Mouse (Mus musculus) heart, embryonic 14.5 days (tissue): Measurements from ENCODE around the gene Tmem121. TPM values are rescaled to one million over a fixed set of nuclear protein-coding genes. Genes with fewer than 3 reads are reported as not detected.

Experiments used
- ATAC-seq: fragments of 200-750 bp; cut with Nextera tagmentation; 2 replicates; pipeline ENCODE4 v1.8.0; 2017; ENCODE audit warnings: low read depth, moderate TSS enrichment; ENCODE audit not compliant: insufficient number of reproducible peaks, insufficient read depth, low FRiP score
- H3K27ac ChIP-seq, 2 experiments: fragments of 200-500 bp in 1 of 2; fragments of 300-500 bp in 1 of 2; sonication (generic) in 1 of 2; replicated peaks in 1 of 2; 2 replicates each; pipeline ENCODE4 v1.5.1; 2012 to 2014; ENCODE audit warnings: low read depth in 2 of 2, low read length in 2 of 2, control low read depth in 1 of 2, mild to moderate bottlenecking in 1 of 2, mixed read lengths in 1 of 2; ENCODE audit not compliant: control insufficient read depth in 1 of 2, insufficient read depth in 1 of 2
- H3K27me3 ChIP-seq: fragments of 300-500 bp; sonication (generic); 2 replicates; pipeline ENCODE4 v1.6.1; 2014; ENCODE audit warnings: mild to moderate bottlenecking, low read length, control low read depth; ENCODE audit not compliant: control insufficient read depth, insufficient read depth
- H3K36me3 ChIP-seq: fragments of 300-500 bp; sonication (generic); 2 replicates; pipeline ENCODE4 v1.6.1; 2014; ENCODE audit warnings: mild to moderate bottlenecking, control low read depth, low read length, mixed read lengths; ENCODE audit not compliant: control insufficient read depth, insufficient read depth
- H3K4me1 ChIP-seq, 2 experiments: fragments of 200-500 bp in 1 of 2; fragments of 300-500 bp in 1 of 2; sonication (generic) in 1 of 2; 2 replicates each; pipeline ENCODE4 v1.6.1; 2012 to 2014; ENCODE audit warnings: low read length in 2 of 2, control low read depth in 1 of 2, mixed read lengths in 1 of 2; ENCODE audit not compliant: control insufficient read depth in 2 of 2, insufficient read depth in 2 of 2
- H3K4me2 ChIP-seq: fragments of 300-500 bp; sonication (generic); 2 replicates; pipeline ENCODE4 v1.6.1; 2014; ENCODE audit warnings: mild to moderate bottlenecking, low read length
- H3K4me3 ChIP-seq, 2 experiments: fragments of 200-500 bp in 1 of 2; fragments of 300-500 bp in 1 of 2; sonication (generic) in 1 of 2; 2 replicates each; pipeline ENCODE4 v1.5.1; 2012 to 2014; ENCODE audit warnings: low read length in 2 of 2, mild to moderate bottlenecking in 2 of 2, control low read depth in 1 of 2, low read depth in 1 of 2, moderate library complexity in 1 of 2; ENCODE audit not compliant: control insufficient read depth in 1 of 2, insufficient read depth in 1 of 2
- H3K9ac ChIP-seq: fragments of 300-500 bp; sonication (generic); 2 replicates; pipeline ENCODE4 v1.6.1; 2014; ENCODE audit warnings: mild to moderate bottlenecking, low read length
- H3K9me3 ChIP-seq: fragments of 300-500 bp; sonication (generic); 2 replicates; pipeline ENCODE4 v1.6.1; 2016; ENCODE audit warnings: low read length, control low read depth; ENCODE audit not compliant: control insufficient read depth
- WGBS: fragments of 180-500 bp; shearing (Covaris S2); extraction: QIAGEN DNeasy Blood & Tissue Kit; methylation state at CpG from one replicate; pipeline ENCODE4 v1.1.7; 2014; 5-methylcytosine and 5-hydroxymethylcytosine counted together
- polyA plus RNA-seq: library from polyadenylated mRNA; unstranded; fragments of >200 nt; fragmentation: Nextera tagmentation; extraction: Ambion mirVana; gene quantifications from 2 replicates; pipeline ENCODE4 v1.2.1, GENCODE M21; 2014

The Tmem121 gene
- polyA plus RNA-seq, 1 experiment from 2014 or later: 1.2 TPM

- no peak overlapping the region for H3K4me3 ChIP-seq
- H3K27ac ChIP-seq: peak overlapping the region; percentile 21 to 72; a peak in 2 of 4 replicates
- H3K27me3 ChIP-seq: no peaks in the 10 kb centered on the region
- no peak for ATAC-seq
- peaks cover 54 to 68% of the 10 kb centered on the region in 2 experiments for H3K4me1 ChIP-seq
- H3K36me3 ChIP-seq: peaks cover 55% of the 10 kb centered on the region
- H3K9me3 ChIP-seq: no peaks in the 10 kb centered on the region
- peak overlapping the region; percentile 63; the same call in 1 of the 2 replicates for H3K9ac ChIP-seq
- peak overlapping the region; percentile 46; the same call in 1 of the 2 replicates for H3K4me2 ChIP-seq
- WGBS: 80% methylated on average over 5 of the region's 5 CpGs
Measured at GRCm38 (mm10) chr12:113145591-113145990, 40.1 kb upstream of the Tmem121 start.

DNA sequence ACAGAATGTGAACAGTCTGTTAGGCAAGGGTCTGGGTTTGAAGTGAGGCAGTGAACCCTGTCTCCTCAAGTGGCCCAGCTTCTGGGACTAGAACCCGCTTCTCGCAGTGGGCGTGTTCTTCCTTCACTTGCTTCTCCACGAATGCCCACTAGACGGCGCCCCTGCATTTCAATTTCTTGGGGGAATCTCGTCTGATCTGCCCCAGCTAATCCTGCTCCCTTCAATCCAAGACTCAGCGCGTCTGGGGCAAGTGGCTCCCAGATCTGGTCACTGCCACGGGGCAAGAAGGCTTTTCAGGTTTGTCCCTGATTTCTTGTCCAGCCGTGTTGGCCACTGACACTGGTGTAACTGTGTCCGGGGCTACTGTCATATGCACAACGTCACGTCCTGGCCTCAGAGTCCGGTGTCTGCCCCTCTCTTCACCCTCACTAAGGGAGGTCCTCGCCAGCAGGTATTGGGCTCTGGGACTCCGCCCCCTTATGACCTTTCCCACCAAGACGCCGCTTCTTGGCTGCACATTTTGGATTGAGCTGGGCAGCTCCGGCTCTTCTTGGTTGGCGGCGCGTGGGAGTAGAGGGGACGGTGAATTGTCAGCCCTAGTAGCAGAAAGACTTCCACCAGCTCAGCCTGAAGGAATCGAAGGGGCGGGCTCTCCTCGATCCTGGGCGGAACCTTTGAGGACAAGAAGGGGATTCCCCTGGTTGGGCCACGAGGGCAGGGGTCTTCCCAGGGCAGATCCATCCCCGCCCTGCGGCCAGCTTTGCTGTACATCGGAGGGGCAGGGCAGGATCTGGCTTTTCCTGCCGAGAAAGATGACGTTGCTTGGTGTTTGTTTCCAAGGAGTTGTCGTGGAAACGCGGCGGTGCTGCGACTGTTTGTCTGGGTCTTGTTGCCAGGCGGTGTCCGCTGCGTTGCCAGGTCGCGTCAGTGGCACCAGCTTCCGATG, 39.3 kb upstream of the Tmem121 start, which contains the start of gene Crip1:
Gene Crip1, plus strand, starts transcription at position 205 of the 946 bp plus-strand sequence.
- H3K4me3 ChIP-seq: peak within 1 kb of the TSS in 1 of 2 experiments; percentile 4; a peak in 2 of 4 replicates
- ATAC-seq: no peak
- peaks cover 61 to 76% of the 10 kb centered on the region in 2 experiments for H3K4me1 ChIP-seq
- H3K9ac ChIP-seq: peak within 1 kb of the TSS; percentile 99
- 10% methylated on average over 45 of the region's 45 CpGs for WGBS
- no peaks in the 10 kb centered on the region for H3K27me3 ChIP-seq
- H3K27ac ChIP-seq: peak within 1 kb of the TSS; percentile 68 to 72
- H3K9me3 ChIP-seq: no peaks in the 10 kb centered on the region
- peaks cover 53% of the 10 kb centered on the region for H3K36me3 ChIP-seq
- H3K4me2 ChIP-seq: peak within 1 kb of the TSS; percentile 46

- 66% methylated on average over 8 of the region's 8 CpGs for WGBS
- Histone ChIP-seq H3K9ac (peak overlapping the region; percentile 63; the same call in 1 of the 2 replicates), H3K36me3 (peaks cover 46% of the 10 kb centered on the region), H3K4me1 (peaks cover 59 to 83% of the 10 kb centered on the region in 2 experiments), H3K4me2 (no peak overlapping the region), H3K9me3 (no peaks in the 10 kb centered on the region), H3K27me3 (no peaks in the 10 kb centered on the region), H3K4me3 (no peak overlapping the region), H3K27ac (peak overlapping the region; percentile 68 to 72; a peak in 3 of 4 replicates)
- no peak for ATAC-seq
Measured at GRCm38 (mm10) chr12:113147481-113147880, 38.2 kb upstream of the Tmem121 start.

GRCm38 (mm10) chr12:113148381-113149035, 37.2 kb upstream of the Tmem121 start:
- WGBS: 41% methylated on average over 16 of the region's 16 CpGs
- no peaks in the 10 kb centered on the region for H3K27me3 ChIP-seq
- 0 out of 2 replicates have a peak overlapping the region, but pooled peaks have one; percentile 63 for H3K9ac ChIP-seq
- H3K27ac ChIP-seq: peak overlapping the region in 1 of 2 experiments; percentile 72; a peak in 1 of 4 replicates
- H3K4me2 ChIP-seq: no peak overlapping the region
- H3K4me3 ChIP-seq: no peak overlapping the region
- H3K9me3 ChIP-seq: no peaks in the 10 kb centered on the region
- peaks cover 39% of the 10 kb centered on the region for H3K36me3 ChIP-seq
- H3K4me1 ChIP-seq: peaks cover 57 to 78% of the 10 kb centered on the region in 2 experiments
- no peak for ATAC-seq

DNA sequence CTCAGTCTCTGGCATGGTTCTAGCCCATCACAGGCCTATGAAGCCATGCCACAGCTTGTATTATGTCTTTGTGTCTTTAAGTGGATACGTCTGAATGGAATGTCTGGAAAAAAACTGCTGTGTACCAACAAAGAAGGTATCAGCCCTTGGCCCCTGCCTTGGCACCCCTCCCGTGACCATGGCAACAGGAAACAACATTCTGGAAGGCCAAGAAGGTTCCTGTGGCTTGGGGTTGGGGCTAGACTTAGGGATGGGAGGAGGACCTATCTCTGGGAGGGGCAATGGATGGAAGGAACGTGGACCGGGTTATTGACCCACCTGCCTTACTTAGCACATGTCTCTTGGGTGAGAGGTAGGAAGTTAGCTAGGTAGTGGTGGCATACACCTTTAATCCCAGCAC, 36.4 kb upstream of the Tmem121 start:
- Histone ChIP-seq H3K9me3 (no peaks in the 10 kb centered on the region), H3K4me3 (no peak overlapping the region), H3K9ac (no peak overlapping the region), H3K27ac (no peak overlapping the region), H3K36me3 (peaks cover 31% of the 10 kb centered on the region), H3K4me1 (peaks cover 50 to 69% of the 10 kb centered on the region in 2 experiments), H3K27me3 (no peaks in the 10 kb centered on the region), H3K4me2 (no peak overlapping the region)
- WGBS: 46% methylated on average over 4 of the region's 4 CpGs
- no peak for ATAC-seq

DNA sequence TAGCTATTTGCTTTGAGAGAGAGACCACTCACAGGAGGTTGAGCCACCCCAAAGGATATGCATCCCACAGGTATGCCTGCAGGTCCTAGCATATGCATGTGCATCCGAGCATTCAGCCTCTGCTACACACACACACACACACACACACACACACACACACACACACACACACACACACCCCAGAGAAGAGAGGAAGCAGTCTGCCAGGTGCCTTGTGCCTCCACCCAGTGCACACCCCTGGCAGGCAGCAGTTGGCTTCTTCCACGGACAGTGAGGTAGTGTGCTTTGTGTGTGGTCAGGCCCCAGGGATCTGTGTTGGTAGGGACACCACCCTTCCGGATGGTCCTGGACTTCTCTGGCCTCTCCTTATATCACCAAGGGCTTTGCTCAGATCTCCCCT, 35.8 kb upstream of the Tmem121 start:
- Histone ChIP-seq H3K36me3 (peaks cover 25% of the 10 kb centered on the region), H3K4me3 (no peak overlapping the region), H3K4me2 (no peak overlapping the region), H3K9ac (no peak overlapping the region), H3K27ac (no peak overlapping the region), H3K4me1 (peaks cover 53 to 68% of the 10 kb centered on the region in 2 experiments), H3K27me3 (no peaks in the 10 kb centered on the region), H3K9me3 (no peaks in the 10 kb centered on the region)
- no peak for ATAC-seq
- 83% methylated on average over 3 of the region's 3 CpGs for WGBS

GRCm38 (mm10) chr12:113150591-113150990, 35.1 kb upstream of the Tmem121 start:
- Histone ChIP-seq H3K27me3 (no peaks in the 10 kb centered on the region), H3K27ac (no peak overlapping the region), H3K9ac (no peak overlapping the region), H3K36me3 (peaks cover 18% of the 10 kb centered on the region), H3K4me3 (no peak overlapping the region), H3K9me3 (no peaks in the 10 kb centered on the region), H3K4me2 (no peak overlapping the region), H3K4me1 (peaks cover 53 to 62% of the 10 kb centered on the region in 2 experiments)
- WGBS: 56% methylated on average over 4 of the region's 4 CpGs
- no peak for ATAC-seq
